Mouse (Mus musculus) neural tube, embryonic 11.5 days (tissue): ENCODE measurements at regions not wholly inside any gene's neighbourhood (a gene's known extent, or its start where the extent isn't known, plus 50 kb on each side); places are given as distances from the start of the nearest gene placed in this dataset.

Experiments
- ATAC-seq: fragments of 200-750 bp; cut with Nextera tagmentation; 2 replicates; pipeline ENCODE4 v1.8.0; 2017; ENCODE audit warnings: moderate number of reproducible peaks, mild to moderate bottlenecking, moderate TSS enrichment, moderate library complexity; ENCODE audit not compliant: insufficient read depth, low FRiP score, low TSS enrichment
- DNase-seq: peaks from one replicate; pipeline ENCODE4 v3.0.0-alpha.2; 2015; ENCODE audit warnings: low spot score
- H3K27ac ChIP-seq: fragments of 300-500 bp; sonication (generic); 2 replicates; pipeline ENCODE4 v1.5.1; 2014; ENCODE audit warnings: low read depth, mild to moderate bottlenecking, low read length
- H3K27me3 ChIP-seq: fragments of 300-500 bp; sonication (generic); 2 replicates; pipeline ENCODE4 v1.6.1; 2014; ENCODE audit warnings: mild to moderate bottlenecking, low read length, mixed read lengths; ENCODE audit not compliant: control insufficient read depth, insufficient read depth
- H3K36me3 ChIP-seq: fragments of 300-500 bp; sonication (generic); 2 replicates; pipeline ENCODE4 v1.6.1; 2014; ENCODE audit warnings: mild to moderate bottlenecking, low read length, moderate library complexity, mixed read lengths; ENCODE audit not compliant: control insufficient read depth, insufficient read depth
- H3K4me1 ChIP-seq: fragments of 300-500 bp; sonication (generic); 2 replicates; pipeline ENCODE4 v1.6.1; 2014; ENCODE audit warnings: low read length, mixed read lengths; ENCODE audit not compliant: control insufficient read depth, insufficient read depth
- H3K4me2 ChIP-seq: fragments of 300-500 bp; sonication (generic); 2 replicates; pipeline ENCODE4 v1.6.1; 2014; ENCODE audit warnings: low read depth, mild to moderate bottlenecking, moderate library complexity
- H3K4me3 ChIP-seq: fragments of 300-500 bp; sonication (generic); 2 replicates; pipeline ENCODE4 v1.5.1; 2014; ENCODE audit warnings: low read depth, low read length
- H3K9ac ChIP-seq: fragments of 300-500 bp; sonication (generic); 2 replicates; pipeline ENCODE4 v1.6.1; 2014; ENCODE audit warnings: mild to moderate bottlenecking, low read length
- H3K9me3 ChIP-seq: fragments of 300-500 bp; sonication (generic); 2 replicates; pipeline ENCODE4 v1.6.1; 2016; ENCODE audit warnings: low read length; ENCODE audit not compliant: control insufficient read depth
- WGBS: fragments of 180-500 bp; shearing (Covaris S2); extraction: QIAGEN DNeasy Blood & Tissue Kit; methylation state at CpG from one replicate; pipeline ENCODE4 v1.1.7; 2014; 5-methylcytosine and 5-hydroxymethylcytosine counted together

- no peak for DNase-seq
- ATAC-seq: 0 out of 2 replicates have a peak, but pooled peaks have one; percentile 35
- Histone ChIP-seq H3K9me3 (no peaks in the 10 kb centered on the region), H3K9ac (no peak overlapping the region), H3K4me1 (peaks cover 10% of the 10 kb centered on the region), H3K27ac (no peak overlapping the region), H3K36me3 (no peaks in the 10 kb centered on the region), H3K4me3 (no peak overlapping the region), H3K4me2 (no peak overlapping the region), H3K27me3 (no peaks in the 10 kb centered on the region)
- WGBS: 49% methylated on average over 3 of the region's 3 CpGs
These were observed 220.1 kb upstream of the Ppp2r3a start for GRCm38 (mm10) chr9:101471665-101472064.

GRCm38 (mm10) chr9:101469756-101470155 is 218.2 kb upstream of the Ppp2r3a start:
- Histone ChIP-seq H3K4me2 (no peak overlapping the region), H3K27ac (no peak overlapping the region), H3K27me3 (no peaks in the 10 kb centered on the region), H3K9me3 (no peaks in the 10 kb centered on the region), H3K9ac (no peak overlapping the region), H3K4me3 (no peak overlapping the region), H3K36me3 (no peaks in the 10 kb centered on the region), H3K4me1 (peaks cover 10% of the 10 kb centered on the region)
- DNase-seq (no peak), ATAC-seq (no peak)
- WGBS: 80% methylated on average over 3 of the region's 3 CpGs

GRCm38 (mm10) chr9:101464727-101465427 is 213.3 kb upstream of the Ppp2r3a start:
- ATAC-seq (no peak), DNase-seq (no peak)
- no peaks in the 10 kb centered on the region for H3K27me3 ChIP-seq
- H3K4me3 ChIP-seq: no peak overlapping the region
- no peaks in the 10 kb centered on the region for H3K36me3 ChIP-seq
- no peak overlapping the region for H3K4me2 ChIP-seq
- H3K27ac ChIP-seq: no peak overlapping the region
- no peaks in the 10 kb centered on the region for H3K9me3 ChIP-seq
- no peak overlapping the region for H3K9ac ChIP-seq
- H3K4me1 ChIP-seq: no peaks in the 10 kb centered on the region
- WGBS: 58% methylated on average over 18 of the region's 18 CpGs

GRCm38 (mm10) chr9:101458947-101459627 is 207.5 kb upstream of the Ppp2r3a start:
- Histone ChIP-seq H3K27me3 (no peaks in the 10 kb centered on the region), H3K4me2 (no peak overlapping the region), H3K36me3 (no peaks in the 10 kb centered on the region), H3K9ac (no peak overlapping the region), H3K27ac (no peak overlapping the region), H3K4me3 (no peak overlapping the region), H3K4me1 (peaks cover 6% of the 10 kb centered on the region), H3K9me3 (no peaks in the 10 kb centered on the region)
- no peak for DNase-seq
- WGBS: 45% methylated on average over 11 of the region's 11 CpGs
- ATAC-seq: no peak

GRCm38 (mm10) chr9:101458306-101458946 is 206.8 kb upstream of the Ppp2r3a start:
- H3K27ac ChIP-seq: no peak overlapping the region
- no peak overlapping the region for H3K4me3 ChIP-seq
- H3K4me2 ChIP-seq: no peak overlapping the region
- H3K27me3 ChIP-seq: no peaks in the 10 kb centered on the region
- H3K9me3 ChIP-seq: no peaks in the 10 kb centered on the region
- peaks cover 6% of the 10 kb centered on the region for H3K4me1 ChIP-seq
- DNase-seq (no peak), ATAC-seq (no peak)
- H3K9ac ChIP-seq: no peak overlapping the region
- no peaks in the 10 kb centered on the region for H3K36me3 ChIP-seq
- 78% methylated on average over 10 of the region's 10 CpGs for WGBS

GRCm38 (mm10) chr9:101446316-101446715 is 194.7 kb upstream of the Ppp2r3a start:
- H3K27ac ChIP-seq: no peak overlapping the region
- H3K36me3 ChIP-seq: no peaks in the 10 kb centered on the region
- ATAC-seq (no peak), DNase-seq (no peak)
- H3K9ac ChIP-seq: no peak overlapping the region
- no peaks in the 10 kb centered on the region for H3K27me3 ChIP-seq
- WGBS: 76% methylated on average over 2 of the region's 2 CpGs
- H3K9me3 ChIP-seq: no peaks in the 10 kb centered on the region
- H3K4me1 ChIP-seq: no peaks in the 10 kb centered on the region
- no peak overlapping the region for H3K4me3 ChIP-seq
- no peak overlapping the region for H3K4me2 ChIP-seq

GRCm38 (mm10) chr9:101445764-101446163 is 194.2 kb upstream of the Ppp2r3a start:
- Histone ChIP-seq H3K4me2 (no peak overlapping the region), H3K4me3 (no peak overlapping the region), H3K9me3 (no peaks in the 10 kb centered on the region), H3K27me3 (no peaks in the 10 kb centered on the region), H3K4me1 (no peaks in the 10 kb centered on the region), H3K36me3 (no peaks in the 10 kb centered on the region), H3K27ac (no peak overlapping the region), H3K9ac (no peak overlapping the region)
- DNase-seq (no peak), ATAC-seq (no peak)
- WGBS: 89% methylated on average over 5 of the region's 5 CpGs

GRCm38 (mm10) chr9:101445293-101445692 is 193.7 kb upstream of the Ppp2r3a start:
- H3K36me3 ChIP-seq: no peaks in the 10 kb centered on the region
- WGBS: 93% methylated on average over 1 of the region's 1 CpGs
- H3K9me3 ChIP-seq: no peaks in the 10 kb centered on the region
- H3K27me3 ChIP-seq: no peaks in the 10 kb centered on the region
- H3K4me1 ChIP-seq: no peaks in the 10 kb centered on the region
- H3K9ac ChIP-seq: no peak overlapping the region
- H3K27ac ChIP-seq: no peak overlapping the region
- no peak for ATAC-seq
- DNase-seq: no peak
- H3K4me2 ChIP-seq: no peak overlapping the region
- H3K4me3 ChIP-seq: no peak overlapping the region
